Mouse (Mus musculus) stomach, embryonic 16.5 days (tissue): ENCODE results near the gene Crybg2. TPM values are rescaled to one million over a fixed set of nuclear protein-coding genes. Genes with fewer than 3 reads are reported as not detected.

Source experiments
- ATAC-seq: fragments of 200-750 bp; cut with Nextera tagmentation; 2 replicates; pipeline ENCODE4 v1.8.0; 2017; ENCODE audit warnings: moderate number of reproducible peaks, moderate TSS enrichment; ENCODE audit not compliant: insufficient read depth, low FRiP score
- H3K27ac ChIP-seq: fragments of 300-500 bp; sonication (generic); 2 replicates; pipeline ENCODE4 v1.5.1; 2014; ENCODE audit warnings: low read length
- H3K27me3 ChIP-seq: fragments of 300-500 bp; sonication (generic); 2 replicates; pipeline ENCODE4 v1.6.1; 2014; ENCODE audit warnings: low read length, control low read depth, mixed read lengths; ENCODE audit not compliant: control insufficient read depth, insufficient read depth
- H3K36me3 ChIP-seq: fragments of 300-500 bp; sonication (generic); 2 replicates; pipeline ENCODE4 v1.6.1; 2014; ENCODE audit warnings: low read length; ENCODE audit not compliant: control insufficient read depth, insufficient read depth
- H3K4me1 ChIP-seq: fragments of 300-500 bp; sonication (generic); 2 replicates; pipeline ENCODE4 v1.6.1; 2014; ENCODE audit warnings: low read length, control low read depth, mixed read lengths; ENCODE audit not compliant: control insufficient read depth, insufficient read depth
- H3K4me2 ChIP-seq: fragments of 300-500 bp; sonication (generic); 2 replicates; pipeline ENCODE4 v1.6.1; 2014; ENCODE audit warnings: low read depth, low read length, mixed read lengths
- H3K4me3 ChIP-seq: fragments of 300-500 bp; sonication (generic); replicated peaks from 2 replicates; pipeline ENCODE4 v1.5.1; 2014; ENCODE audit warnings: mild to moderate bottlenecking, low read length
- H3K9ac ChIP-seq: fragments of 300-500 bp; sonication (generic); 2 replicates; pipeline ENCODE4 v1.6.1; 2014; ENCODE audit warnings: low read length
- H3K9me3 ChIP-seq: fragments of 300-500 bp; sonication (generic); replicated peaks from 2 replicates; pipeline ENCODE4 v1.6.1; 2016; ENCODE audit warnings: low read length, control low read depth; ENCODE audit not compliant: control insufficient read depth
- WGBS: fragments of 180-500 bp; shearing (Covaris S2); extraction: QIAGEN DNeasy Blood & Tissue Kit; methylation state at CpG from one replicate; pipeline ENCODE4 v1.1.7; 2014; 5-methylcytosine and 5-hydroxymethylcytosine counted together
- polyA plus RNA-seq: library from polyadenylated mRNA; unstranded; fragments of >200 nt; fragmentation: Nextera tagmentation; extraction: Ambion mirVana; gene quantifications from 2 replicates; pipeline ENCODE4 v1.2.1, GENCODE M21; 2015

The Crybg2 gene
- polyA plus RNA-seq, 1 experiment from 2014 or later, result 19.3 TPM

GRCm38 (mm10) chr4:134120916-134121315, 60.3 kb downstream of the Crybg2 start:
- Histone ChIP-seq H3K4me1 (peaks cover 14% of the 10 kb centered on the region; the same call in 1 of the 2 replicates), H3K36me3 (no peaks in the 10 kb centered on the region), H3K9me3 (no peaks in the 10 kb centered on the region), H3K27ac (0 out of 2 replicates have a peak overlapping the region, but pooled peaks have one; percentile 10), H3K4me3 (no peak overlapping the region), H3K27me3 (no peaks in the 10 kb centered on the region), H3K9ac (peak overlapping the region; percentile 28; the same call in 1 of the 2 replicates), H3K4me2 (no peak overlapping the region)
- 65% methylated on average over 4 of the region's 4 CpGs for whole genome bisulfite sequencing
- no peak for ATAC-seq

DNA sequence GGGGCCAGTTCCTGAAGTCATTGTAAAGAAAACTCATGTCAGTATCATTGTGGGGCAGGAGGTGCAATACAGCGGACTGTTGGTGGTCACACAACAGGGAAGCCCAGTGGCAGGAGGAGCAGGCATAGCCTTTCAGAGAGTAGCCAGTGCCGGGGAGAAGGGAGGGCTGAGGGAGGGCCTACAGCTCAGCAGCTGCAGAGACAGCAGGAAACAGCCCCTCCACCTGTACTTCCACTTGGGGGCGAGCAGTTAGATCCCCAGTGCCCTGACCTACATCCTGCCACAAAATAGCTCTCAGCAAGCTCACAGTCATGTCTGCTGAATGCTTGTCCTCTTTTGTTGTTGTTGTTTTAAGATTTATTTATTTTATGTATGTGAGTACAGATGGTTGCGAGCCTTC, 61.0 kb downstream of the Crybg2 start:
- no peak overlapping the region for H3K27ac ChIP-seq
- no peaks in the 10 kb centered on the region for H3K9me3 ChIP-seq
- no peaks in the 10 kb centered on the region for H3K27me3 ChIP-seq
- no peak for ATAC-seq
- peak overlapping the region; percentile 28; the same call in 1 of the 2 replicates for H3K9ac ChIP-seq
- H3K4me1 ChIP-seq, result peaks cover 17% of the 10 kb centered on the region; the same call in 1 of the 2 replicates
- WGBS, result 51% methylated on average over 4 of the region's 4 CpGs
- H3K4me2 ChIP-seq, result no peak overlapping the region
- no peaks in the 10 kb centered on the region for H3K36me3 ChIP-seq
- no peak overlapping the region for H3K4me3 ChIP-seq

GRCm38 (mm10) chr4:134122281-134122680, 61.7 kb downstream of the Crybg2 start:
- H3K4me3 ChIP-seq, result no peak overlapping the region
- no peaks in the 10 kb centered on the region for H3K27me3 ChIP-seq
- H3K4me2 ChIP-seq, result no peak overlapping the region
- no peaks in the 10 kb centered on the region for H3K9me3 ChIP-seq
- no peaks in the 10 kb centered on the region for H3K36me3 ChIP-seq
- 0 out of 2 replicates have a peak, but pooled peaks have one; percentile 6 for ATAC-seq
- no peak overlapping the region for H3K9ac ChIP-seq
- 33% methylated on average over 3 of the region's 3 CpGs for WGBS
- H3K4me1 ChIP-seq, result peaks cover 24% of the 10 kb centered on the region
- H3K27ac ChIP-seq, result no peak overlapping the region

GRCm38 (mm10) chr4:134123147-134123546, 62.5 kb downstream of the Crybg2 start:
- Histone ChIP-seq H3K4me3 (no peak overlapping the region), H3K4me1 (peaks cover 31% of the 10 kb centered on the region), H3K36me3 (no peaks in the 10 kb centered on the region), H3K4me2 (no peak overlapping the region), H3K9ac (no peak overlapping the region), H3K27ac (no peak overlapping the region), H3K9me3 (no peaks in the 10 kb centered on the region), H3K27me3 (no peaks in the 10 kb centered on the region)
- no peak for ATAC-seq
- WGBS, result 93% methylated on average over 6 of the region's 6 CpGs

- no peaks in the 10 kb centered on the region for H3K27me3 ChIP-seq
- no peak overlapping the region for H3K9ac ChIP-seq
- H3K27ac ChIP-seq, result no peak overlapping the region
- ATAC-seq, result no peak
- 22% methylated on average over 17 of the region's 17 CpGs for WGBS
- H3K4me2 ChIP-seq, result no peak overlapping the region
- H3K4me3 ChIP-seq, result no peak overlapping the region
- H3K36me3 ChIP-seq, result no peaks in the 10 kb centered on the region
- H3K9me3 ChIP-seq, result no peaks in the 10 kb centered on the region
- peaks cover 31% of the 10 kb centered on the region for H3K4me1 ChIP-seq
These were observed 63.3 kb downstream of the Crybg2 start for GRCm38 (mm10) chr4:134123680-134124551.

- no peak for ATAC-seq
- H3K36me3 ChIP-seq, result no peaks in the 10 kb centered on the region
- H3K27me3 ChIP-seq, result no peaks in the 10 kb centered on the region
- H3K9ac ChIP-seq, result no peak overlapping the region
- WGBS, result 86% methylated on average over 15 of the region's 15 CpGs
- H3K27ac ChIP-seq, result no peak overlapping the region
- H3K4me2 ChIP-seq, result no peak overlapping the region
- no peaks in the 10 kb centered on the region for H3K9me3 ChIP-seq
- H3K4me1 ChIP-seq, result peaks cover 39% of the 10 kb centered on the region
- H3K4me3 ChIP-seq, result no peak overlapping the region
These were observed 64.9 kb downstream of the Crybg2 start for GRCm38 (mm10) chr4:134125383-134126060.

DNA sequence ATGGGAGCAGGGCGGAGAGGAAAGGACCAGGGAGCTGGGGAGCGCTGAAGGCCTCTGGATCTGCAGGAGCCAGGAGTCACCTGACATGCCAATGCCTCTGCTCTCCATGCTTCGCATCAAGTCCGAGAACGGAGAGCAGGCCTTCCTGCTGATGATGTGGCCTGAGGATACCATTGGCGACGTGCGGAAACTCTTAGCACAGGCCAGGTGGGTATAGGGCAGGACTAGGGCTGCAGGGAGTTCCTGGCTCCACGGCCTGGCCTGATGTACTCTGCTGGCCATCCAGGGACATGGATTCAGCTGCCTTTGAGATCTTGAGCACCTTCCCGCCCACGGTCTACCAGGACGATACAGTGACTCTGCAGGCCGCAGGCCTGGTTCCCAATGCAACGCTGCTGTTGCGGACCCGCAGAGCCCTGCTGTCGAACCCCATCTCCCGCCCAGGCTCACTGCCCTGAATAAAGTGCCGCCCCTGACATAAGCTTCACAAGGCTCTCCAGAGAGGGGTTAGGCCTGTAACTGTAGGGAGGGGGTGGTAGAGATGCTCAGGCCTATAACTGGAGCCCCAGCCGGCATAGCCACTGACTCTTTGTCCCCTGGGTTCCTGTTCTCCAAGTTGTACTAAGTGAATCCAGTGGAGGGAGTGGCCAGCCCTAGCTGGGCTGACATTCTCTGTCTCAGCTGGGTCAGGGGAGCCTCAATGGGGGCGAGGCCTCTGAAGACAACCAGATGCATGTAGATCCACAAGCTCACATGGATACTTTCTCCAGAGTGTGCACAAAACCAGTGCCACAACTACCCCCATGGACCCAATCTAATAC, 65.9 kb downstream of the Crybg2 start:
- no peaks in the 10 kb centered on the region for H3K9me3 ChIP-seq
- no peak overlapping the region for H3K9ac ChIP-seq
- H3K4me3 ChIP-seq, result no peak overlapping the region
- no peaks in the 10 kb centered on the region for H3K27me3 ChIP-seq
- H3K36me3 ChIP-seq, result no peaks in the 10 kb centered on the region
- no peak for ATAC-seq
- no peak overlapping the region; the same call in 1 of the 2 replicates for H3K4me2 ChIP-seq
- peaks cover 35% of the 10 kb centered on the region for H3K4me1 ChIP-seq
- 86% methylated on average over 21 of the region's 21 CpGs for WGBS
- no peak overlapping the region for H3K27ac ChIP-seq

DNA sequence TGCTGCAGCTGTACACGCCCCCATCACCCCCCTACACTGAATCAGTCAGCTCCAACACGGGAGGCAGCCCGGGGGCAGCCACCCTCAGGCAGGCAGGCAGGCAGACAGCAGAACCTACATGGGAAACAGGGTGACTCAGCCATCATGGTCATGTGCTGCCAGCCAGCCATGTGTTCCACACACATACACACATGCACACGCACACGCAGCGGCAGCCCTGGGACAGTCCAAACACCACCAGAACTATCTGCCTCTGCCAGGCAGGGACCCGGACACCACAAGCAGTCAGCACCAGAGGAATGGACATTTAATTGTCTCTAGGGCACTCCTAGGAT, 66.5 kb downstream of the Crybg2 start:
- Histone ChIP-seq H3K36me3 (no peaks in the 10 kb centered on the region), H3K27me3 (no peaks in the 10 kb centered on the region), H3K9ac (0 out of 2 replicates have a peak overlapping the region, but pooled peaks have one; percentile 7), H3K4me1 (peaks cover 32% of the 10 kb centered on the region), H3K4me3 (0 out of 2 replicates have a peak overlapping the region, but pooled peaks have one; percentile 87), H3K9me3 (no peaks in the 10 kb centered on the region), H3K27ac (no peak overlapping the region), H3K4me2 (peak overlapping the region; percentile 80)
- 81% methylated on average over 7 of the region's 7 CpGs for WGBS
- ATAC-seq, result no peak
